Mouse (Mus musculus) midbrain, embryonic 10.5 days (tissue): ENCODE measurements around the gene Ppp1r9a. TPM values are rescaled to one million over a fixed set of nuclear protein-coding genes. Genes with fewer than 3 reads are reported as not detected.
A peak's percentile ranks its signal among the peaks of the same experiment; 100 is the strongest.

Experiments
- DNase-seq: peaks from one replicate; pipeline ENCODE4 v3.0.0-alpha.2; 2017; ENCODE audit warnings: low spot score
- H3K27ac ChIP-seq: fragments of 300-500 bp; sonication (generic); replicated peaks from 2 replicates; pipeline ENCODE4 v1.5.1; 2016; ENCODE audit warnings: mild to moderate bottlenecking
- H3K27me3 ChIP-seq: fragments of 300-500 bp; sonication (generic); 2 replicates; pipeline ENCODE4 v1.6.1; 2016; ENCODE audit warnings: low read depth, mild to moderate bottlenecking; ENCODE audit not compliant: poor library complexity, severe bottlenecking
- H3K36me3 ChIP-seq: fragments of 300-500 bp; sonication (generic); 2 replicates; pipeline ENCODE4 v1.6.1; 2016; ENCODE audit warnings: mild to moderate bottlenecking, moderate library complexity
- H3K4me1 ChIP-seq: fragments of 300-500 bp; sonication (generic); 2 replicates; pipeline ENCODE4 v1.6.1; 2016
- H3K4me3 ChIP-seq: fragments of 300-500 bp; sonication (generic); 2 replicates; pipeline ENCODE4 v1.5.1; 2016; ENCODE audit warnings: mild to moderate bottlenecking, moderate library complexity
- H3K9me3 ChIP-seq: fragments of 300-500 bp; sonication (generic); replicated peaks from 2 replicates; pipeline ENCODE4 v1.6.1; 2016; ENCODE audit warnings: mild to moderate bottlenecking
- WGBS: fragments of 180-500 bp; shearing (Covaris S2); methylation state at CpG from one replicate; pipeline ENCODE4 v1.1.7; 2016; 5-methylcytosine and 5-hydroxymethylcytosine counted together
- polyA plus RNA-seq: library from polyadenylated mRNA; unstranded; fragments of >200 nt; fragmentation: Nextera tagmentation; extraction: Ambion mirVana; gene quantifications from 2 replicates; pipeline ENCODE4 v1.2.1, GENCODE M21; 2016

The Ppp1r9a gene
- polyA plus RNA-seq, 1 experiment from 2014 or later: 17.6 TPM

DNA sequence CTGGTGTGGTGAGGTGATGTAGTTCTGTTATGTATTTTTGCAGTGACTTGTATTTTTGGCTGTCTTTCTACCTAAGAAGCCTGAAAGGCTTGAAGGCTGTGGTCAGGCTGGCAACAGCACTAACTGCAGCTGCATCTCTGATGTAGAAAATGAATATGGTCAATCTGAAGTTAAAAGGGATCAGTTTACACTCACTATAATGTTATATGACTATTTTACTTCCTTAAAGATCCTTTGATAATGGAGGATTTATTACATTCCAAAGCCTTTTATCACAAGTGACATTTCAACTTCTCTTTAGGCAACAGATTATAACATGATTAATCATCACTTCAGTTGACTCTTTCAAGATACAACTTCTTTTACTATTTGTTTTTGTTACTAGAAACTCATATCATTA is 179.4 kb downstream of the Ppp1r9a start:
- Histone ChIP-seq H3K36me3 (peaks cover 19% of the 10 kb centered on the region), H3K4me1 (peaks cover 42% of the 10 kb centered on the region), H3K27ac (peak overlapping the region; percentile 74; the same call in 1 of the 2 replicates), H3K4me3 (no peak overlapping the region), H3K27me3 (no peaks in the 10 kb centered on the region), H3K9me3 (0 out of 2 replicates have a peak, but pooled peaks cover 7% of the 10 kb centered on the region)
- no peak for DNase-seq

DNA sequence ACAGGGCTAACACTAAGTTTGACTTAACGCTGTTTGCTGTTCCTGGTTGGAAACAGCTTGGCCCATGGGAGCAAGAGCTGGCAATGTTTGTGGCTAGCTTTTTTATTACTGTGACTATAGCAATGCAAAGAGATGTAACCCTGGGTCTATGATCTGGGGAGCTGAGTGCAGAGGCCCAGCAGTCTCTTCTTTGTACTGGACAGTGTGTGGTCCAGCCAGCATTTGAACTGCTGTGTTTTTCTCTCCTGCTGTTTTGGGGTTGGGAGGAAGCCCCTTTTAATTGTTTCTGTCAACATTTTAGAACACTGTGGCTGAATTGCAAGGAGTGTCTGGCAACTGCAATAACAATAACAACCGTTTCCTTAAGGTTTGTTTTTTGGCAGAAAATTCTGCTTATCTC is 180.0 kb downstream of the Ppp1r9a start:
- 0 out of 2 replicates have a peak, but pooled peaks cover 7% of the 10 kb centered on the region for H3K9me3 ChIP-seq
- H3K36me3 ChIP-seq: peaks cover 14% of the 10 kb centered on the region
- H3K27ac ChIP-seq: peak overlapping the region; percentile 65; the same call in 1 of the 2 replicates
- H3K27me3 ChIP-seq: no peaks in the 10 kb centered on the region
- H3K4me1 ChIP-seq: peaks cover 42% of the 10 kb centered on the region
- 39% methylated on average over 2 of the region's 2 CpGs for WGBS
- H3K4me3 ChIP-seq: no peak overlapping the region
- DNase-seq: no peak

DNA sequence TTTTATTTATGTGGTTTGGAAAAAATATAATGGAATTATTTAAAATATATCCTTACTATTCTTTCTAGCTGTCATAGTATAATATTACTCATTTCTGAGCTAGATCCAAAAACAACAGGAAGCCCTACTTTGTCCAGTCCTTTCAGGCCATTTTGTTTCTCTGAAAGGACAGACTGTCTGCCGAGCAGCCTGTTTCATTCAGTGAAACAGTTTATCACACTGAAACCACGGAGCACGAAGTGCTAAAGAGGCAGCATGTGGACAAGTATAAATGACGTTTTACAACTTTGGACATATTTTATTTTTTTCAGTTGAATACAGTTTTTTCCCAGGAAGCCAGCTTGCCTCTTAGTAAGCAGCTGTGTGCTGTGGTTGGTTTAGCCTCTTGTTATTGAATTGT is 181.2 kb downstream of the Ppp1r9a start:
- Histone ChIP-seq H3K4me1 (peaks cover 42% of the 10 kb centered on the region), H3K27ac (no peak overlapping the region), H3K36me3 (peaks cover 5% of the 10 kb centered on the region), H3K9me3 (0 out of 2 replicates have a peak, but pooled peaks cover 7% of the 10 kb centered on the region), H3K27me3 (no peaks in the 10 kb centered on the region), H3K4me3 (no peak overlapping the region)
- WGBS: 70% methylated on average over 4 of the region's 4 CpGs
- DNase-seq: no peak

DNA sequence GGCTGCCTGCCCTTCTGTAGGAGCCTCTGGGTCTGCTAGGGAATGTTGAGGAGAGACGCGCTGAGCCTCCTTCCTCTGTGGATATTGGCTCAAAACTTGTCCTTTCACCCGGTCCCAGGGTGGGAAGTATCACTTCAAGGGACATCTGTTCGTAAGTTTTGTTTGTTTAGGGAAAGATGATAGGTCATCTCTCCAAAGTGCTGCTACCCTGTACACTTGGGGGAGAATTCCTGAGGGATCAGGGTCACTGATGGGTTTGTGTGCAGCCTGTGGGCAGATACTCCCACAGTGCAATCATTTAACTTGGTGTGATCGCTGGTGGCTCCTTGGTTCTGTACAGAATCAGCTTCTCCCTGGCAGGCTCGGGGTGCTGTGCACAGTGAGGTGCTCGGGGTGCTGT is 189.2 kb downstream of the Ppp1r9a start:
- DNase-seq: no peak
- no peaks in the 10 kb centered on the region for H3K36me3 ChIP-seq
- H3K9me3 ChIP-seq: no peaks in the 10 kb centered on the region
- WGBS: 80% methylated on average over 7 of the region's 7 CpGs
- H3K4me1 ChIP-seq: no peaks in the 10 kb centered on the region
- H3K27me3 ChIP-seq: no peaks in the 10 kb centered on the region
- no peak overlapping the region for H3K4me3 ChIP-seq
- no peak overlapping the region for H3K27ac ChIP-seq

DNA sequence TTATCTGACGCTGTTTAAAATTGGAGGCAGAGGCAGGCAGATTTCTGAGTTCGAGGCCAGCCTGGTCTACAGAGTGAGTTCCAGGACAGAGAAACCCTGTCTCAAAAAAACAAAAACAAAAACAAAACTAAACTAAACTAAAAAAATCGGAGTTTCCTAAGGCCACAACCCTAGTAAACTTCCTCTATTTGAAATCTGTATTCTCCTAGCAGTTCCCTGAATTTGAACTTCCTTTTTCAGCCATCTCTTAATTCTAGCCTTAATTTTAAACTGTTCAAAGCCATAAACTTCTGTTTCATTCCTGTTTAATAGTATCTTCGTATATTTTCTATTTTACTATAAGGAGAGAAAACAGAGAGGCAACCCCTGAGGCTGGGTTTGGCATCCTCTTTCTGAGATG is 190.1 kb downstream of the Ppp1r9a start:
- Histone ChIP-seq H3K27ac (no peak overlapping the region), H3K27me3 (no peaks in the 10 kb centered on the region), H3K4me1 (no peaks in the 10 kb centered on the region), H3K4me3 (no peak overlapping the region), H3K9me3 (no peaks in the 10 kb centered on the region), H3K36me3 (no peaks in the 10 kb centered on the region)
- WGBS: 88% methylated on average over 4 of the region's 4 CpGs
- DNase-seq: no peak

DNA sequence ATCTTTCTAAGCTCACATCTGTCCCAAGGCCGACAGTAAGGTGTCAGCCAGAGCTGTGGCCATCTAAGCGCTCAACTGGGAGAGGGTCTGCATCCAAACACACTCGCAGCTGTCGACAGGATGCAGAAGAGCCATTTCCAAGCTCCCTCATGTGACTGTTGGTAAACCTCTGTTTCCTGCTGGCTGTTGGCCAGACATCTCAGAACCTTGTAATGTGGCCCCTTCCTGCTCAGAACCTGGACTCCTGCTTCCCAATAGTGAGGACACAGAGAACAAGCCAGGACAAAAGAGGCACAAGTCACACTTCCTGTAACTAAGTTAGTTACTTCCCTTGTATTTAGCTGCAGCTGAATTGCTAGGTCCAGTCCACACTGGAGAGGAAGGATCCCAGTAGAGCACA is 190.8 kb downstream of the Ppp1r9a start:
- no peak overlapping the region for H3K27ac ChIP-seq
- H3K4me1 ChIP-seq: no peaks in the 10 kb centered on the region
- no peaks in the 10 kb centered on the region for H3K9me3 ChIP-seq
- H3K27me3 ChIP-seq: no peaks in the 10 kb centered on the region
- no peak overlapping the region for H3K4me3 ChIP-seq
- 82% methylated on average over 4 of the region's 4 CpGs for WGBS
- H3K36me3 ChIP-seq: no peaks in the 10 kb centered on the region
- DNase-seq: no peak

DNA sequence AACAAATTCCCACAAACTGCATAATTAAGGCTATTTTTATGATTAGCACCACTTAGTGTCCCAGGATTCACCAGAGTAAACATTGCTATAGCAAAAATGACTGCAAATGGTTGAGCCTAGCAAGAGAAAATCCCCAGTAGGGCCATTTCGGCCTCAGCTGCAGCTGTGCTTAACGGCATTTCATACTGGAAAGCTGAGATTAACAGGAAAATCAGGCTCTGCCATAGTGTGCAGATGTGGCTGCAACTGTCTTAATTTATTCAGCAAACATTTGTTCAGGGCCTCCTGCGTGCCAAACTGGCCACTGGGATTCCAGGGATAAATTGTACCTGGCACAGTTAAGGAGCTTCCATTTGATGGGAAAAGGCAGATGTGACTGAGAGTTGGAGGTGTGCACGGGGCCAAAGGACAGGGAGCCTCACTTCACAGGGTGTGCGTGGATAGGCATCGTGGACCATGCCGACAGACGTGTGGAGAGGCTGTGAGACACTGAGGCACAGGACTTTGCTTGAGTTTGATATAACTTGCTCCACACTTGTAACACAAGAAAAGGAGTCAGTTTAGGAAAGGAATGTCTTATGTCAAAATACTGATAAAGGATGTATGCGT is 192.8 kb downstream of the Ppp1r9a start:
- no peak for DNase-seq
- Histone ChIP-seq H3K27ac (no peak overlapping the region), H3K36me3 (no peaks in the 10 kb centered on the region), H3K4me3 (no peak overlapping the region), H3K27me3 (no peaks in the 10 kb centered on the region), H3K9me3 (no peaks in the 10 kb centered on the region), H3K4me1 (peaks cover 6% of the 10 kb centered on the region; the same call in 1 of the 2 replicates)
- WGBS: 91% methylated on average over 9 of the region's 9 CpGs

DNA sequence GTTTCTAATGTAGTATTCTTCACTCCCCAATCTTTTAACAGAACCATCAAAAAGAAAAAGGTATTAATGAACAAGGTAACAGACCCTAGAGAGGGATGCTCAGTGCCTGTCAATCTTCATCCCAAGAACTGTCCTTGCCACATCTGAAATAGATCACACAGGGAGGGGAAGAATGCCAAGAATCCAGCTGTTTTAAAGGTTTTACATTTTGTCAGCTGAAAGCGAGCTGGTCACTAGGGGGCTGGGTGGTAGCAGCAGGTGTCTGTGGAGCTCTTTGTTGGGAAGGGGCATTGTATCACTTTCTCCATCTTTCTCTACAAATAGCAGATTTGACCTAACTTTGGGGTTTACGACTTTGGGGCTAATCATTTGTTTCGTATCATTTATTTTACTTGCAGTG is 194.6 kb downstream of the Ppp1r9a start:
- H3K27ac ChIP-seq: no peak overlapping the region
- no peaks in the 10 kb centered on the region for H3K27me3 ChIP-seq
- H3K4me1 ChIP-seq: peaks cover 6% of the 10 kb centered on the region; the same call in 1 of the 2 replicates
- no peaks in the 10 kb centered on the region for H3K36me3 ChIP-seq
- H3K4me3 ChIP-seq: no peak overlapping the region
- 44% methylated on average over 3 of the region's 3 CpGs for WGBS
- H3K9me3 ChIP-seq: no peaks in the 10 kb centered on the region
- DNase-seq: no peak

DNA sequence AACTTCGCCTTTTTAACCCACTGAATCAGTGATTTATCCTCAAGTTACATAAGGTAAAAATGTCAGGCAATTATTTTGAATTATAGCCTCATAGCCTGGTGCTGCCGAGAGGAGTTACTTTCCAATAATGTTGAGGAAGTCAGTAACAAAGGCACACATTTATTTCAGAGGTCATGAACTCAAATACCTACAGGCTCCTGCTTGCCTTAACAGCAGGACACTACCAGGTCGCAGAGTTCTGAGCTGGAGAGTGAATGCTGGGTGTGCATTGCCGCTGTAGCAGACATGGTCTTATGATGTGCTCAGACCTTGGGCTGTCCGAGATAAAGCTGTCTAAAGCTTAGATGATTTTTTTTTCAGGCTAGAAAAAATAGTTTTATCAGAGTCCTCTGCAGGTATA is 196.6 kb downstream of the Ppp1r9a start:
- no peak overlapping the region for H3K27ac ChIP-seq
- H3K4me3 ChIP-seq: no peak overlapping the region
- H3K27me3 ChIP-seq: no peaks in the 10 kb centered on the region
- H3K4me1 ChIP-seq: peaks cover 8% of the 10 kb centered on the region; the same call in 1 of the 2 replicates
- H3K9me3 ChIP-seq: no peaks in the 10 kb centered on the region
- WGBS: 68% methylated on average over 5 of the region's 5 CpGs
- DNase-seq: no peak
- no peaks in the 10 kb centered on the region for H3K36me3 ChIP-seq

DNA sequence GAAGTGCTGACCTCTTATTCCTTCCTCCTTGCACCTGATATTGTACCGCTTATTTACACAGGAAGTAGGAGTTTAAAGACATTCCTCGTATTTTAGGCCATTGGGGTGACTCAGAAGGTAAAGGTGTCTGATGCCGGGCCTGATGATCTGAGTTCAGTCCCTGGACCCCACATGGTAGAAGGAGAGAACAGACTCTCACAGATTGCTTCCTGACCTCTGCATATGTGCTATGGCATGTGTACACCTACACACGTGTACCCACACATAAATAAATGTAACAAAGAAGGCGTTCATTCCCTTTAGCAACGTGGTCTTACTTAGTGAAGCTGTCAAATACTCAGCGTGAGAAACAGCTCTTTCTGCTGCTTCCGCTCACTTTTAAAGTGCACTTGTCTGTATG is 197.1 kb downstream of the Ppp1r9a start:
- no peak for DNase-seq
- no peak overlapping the region for H3K4me3 ChIP-seq
- H3K9me3 ChIP-seq: no peaks in the 10 kb centered on the region
- no peak overlapping the region for H3K27ac ChIP-seq
- H3K27me3 ChIP-seq: no peaks in the 10 kb centered on the region
- no peaks in the 10 kb centered on the region for H3K36me3 ChIP-seq
- peaks cover 8% of the 10 kb centered on the region; the same call in 1 of the 2 replicates for H3K4me1 ChIP-seq
- WGBS: 85% methylated on average over 8 of the region's 8 CpGs

DNA sequence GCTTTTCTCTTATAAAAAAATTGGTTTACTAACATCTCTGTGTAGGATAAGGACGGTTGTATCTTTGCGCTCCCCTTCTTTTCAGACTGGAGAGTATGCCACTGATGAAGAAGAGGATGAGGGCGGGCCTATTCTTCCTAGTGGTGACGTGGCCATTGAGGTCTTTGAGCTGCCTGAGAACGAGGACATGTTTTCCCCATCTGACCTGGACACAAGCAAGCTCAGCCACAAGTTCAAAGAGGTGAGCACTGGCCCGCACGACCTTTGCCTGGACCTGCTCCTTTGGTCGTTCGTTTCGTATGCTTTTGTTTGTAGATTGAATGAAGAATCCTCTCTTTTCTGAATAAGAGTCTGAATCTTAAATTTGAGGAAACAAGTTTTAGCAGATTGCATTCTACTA is 197.6 kb downstream of the Ppp1r9a start:
- H3K4me3 ChIP-seq: no peak overlapping the region
- no peak for DNase-seq
- no peak overlapping the region for H3K27ac ChIP-seq
- WGBS: 84% methylated on average over 10 of the region's 10 CpGs
- H3K4me1 ChIP-seq: peaks cover 8% of the 10 kb centered on the region; the same call in 1 of the 2 replicates
- H3K27me3 ChIP-seq: no peaks in the 10 kb centered on the region
- H3K9me3 ChIP-seq: no peaks in the 10 kb centered on the region
- no peaks in the 10 kb centered on the region for H3K36me3 ChIP-seq

DNA sequence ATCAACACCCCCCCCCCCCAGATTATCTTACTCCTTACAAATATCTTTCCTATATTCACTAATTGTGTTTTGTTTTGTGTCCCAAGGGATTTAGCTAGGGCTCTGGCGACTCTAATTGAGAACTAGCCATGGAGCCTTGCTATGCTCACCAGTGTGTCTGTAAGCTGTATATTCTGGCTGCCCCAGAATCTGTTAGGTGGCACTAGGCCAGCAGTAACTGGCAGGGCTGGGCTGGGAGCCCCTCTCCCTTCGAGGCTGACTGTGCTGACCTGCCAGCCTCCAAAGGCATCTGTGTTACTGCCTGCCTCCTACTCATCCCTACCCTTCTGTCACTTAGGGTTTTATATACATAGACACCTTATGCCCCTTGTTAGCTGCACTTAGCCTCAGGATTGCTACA is 200.0 kb downstream of the Ppp1r9a start:
- Histone ChIP-seq H3K27me3 (no peaks in the 10 kb centered on the region), H3K36me3 (no peaks in the 10 kb centered on the region), H3K4me3 (no peak overlapping the region), H3K4me1 (peaks cover 8% of the 10 kb centered on the region; the same call in 1 of the 2 replicates), H3K27ac (no peak overlapping the region), H3K9me3 (no peaks in the 10 kb centered on the region)
- no peak for DNase-seq
- 47% methylated on average over 2 of the region's 2 CpGs for WGBS

DNA sequence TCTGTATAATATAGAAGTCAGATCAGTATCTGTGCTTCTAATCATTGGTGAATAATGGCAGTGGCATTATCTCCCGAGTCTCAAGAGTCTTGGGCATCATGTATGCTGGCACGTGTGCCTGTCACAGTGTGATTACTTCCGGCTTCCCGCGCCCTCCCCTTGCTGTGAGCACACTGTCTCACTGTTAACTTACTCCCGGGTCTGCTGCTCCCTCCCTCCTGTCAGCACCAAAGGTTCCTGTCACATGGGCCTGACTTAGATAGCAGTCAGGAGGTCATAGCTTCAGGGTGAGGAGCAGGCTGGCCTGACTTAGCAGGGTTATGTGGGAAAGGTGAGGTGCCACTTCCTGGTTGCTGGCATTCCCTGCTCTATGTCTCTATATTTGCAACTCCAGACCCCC is 201.1 kb downstream of the Ppp1r9a start:
- Histone ChIP-seq H3K9me3 (no peaks in the 10 kb centered on the region), H3K4me1 (peaks cover 16% of the 10 kb centered on the region), H3K27ac (0 out of 2 replicates have a peak overlapping the region, but pooled peaks have one; percentile 25), H3K36me3 (no peaks in the 10 kb centered on the region), H3K27me3 (no peaks in the 10 kb centered on the region), H3K4me3 (no peak overlapping the region)
- no peak for DNase-seq
- WGBS: 67% methylated on average over 6 of the region's 6 CpGs
